Mouse (Mus musculus) hindbrain, embryonic 10.5 days (tissue): ENCODE measurements at regions not wholly inside any gene's neighbourhood (a gene's known extent, or its start where the extent isn't known, plus 50 kb on each side); places are given as distances from the start of the nearest gene placed in this dataset.
A peak's percentile ranks its signal among the peaks of the same experiment; 100 is the strongest.

ENCODE experiments used
- DNase-seq: peaks from one replicate; pipeline ENCODE4 v3.0.0-alpha.2; 2017; ENCODE audit warnings: low spot score
- H3K27ac ChIP-seq: fragments of 300-500 bp; sonication (generic); 2 replicates; pipeline ENCODE4 v1.5.1; 2016; ENCODE audit warnings: mild to moderate bottlenecking, moderate library complexity
- H3K27me3 ChIP-seq: fragments of 300-500 bp; sonication (generic); 2 replicates; pipeline ENCODE4 v1.6.1; 2016; ENCODE audit warnings: mild to moderate bottlenecking; ENCODE audit not compliant: poor library complexity, insufficient read depth, severe bottlenecking
- H3K36me3 ChIP-seq: fragments of 300-500 bp; sonication (generic); 2 replicates; pipeline ENCODE4 v1.6.1; 2016; ENCODE audit warnings: mild to moderate bottlenecking, moderate library complexity
- H3K4me1 ChIP-seq: fragments of 300-500 bp; sonication (generic); replicated peaks from 2 replicates; pipeline ENCODE4 v1.6.1; 2016; ENCODE audit warnings: mild to moderate bottlenecking
- H3K4me3 ChIP-seq: fragments of 300-500 bp; sonication (generic); 2 replicates; pipeline ENCODE4 v1.5.1; 2016; ENCODE audit warnings: mild to moderate bottlenecking, moderate library complexity
- H3K9me3 ChIP-seq: fragments of 300-500 bp; sonication (generic); 2 replicates; pipeline ENCODE4 v1.6.1; 2016; ENCODE audit warnings: mild to moderate bottlenecking, moderate library complexity
- WGBS: fragments of 180-500 bp; shearing (Covaris S2); methylation state at CpG from one replicate; pipeline ENCODE4 v1.1.7; 2016; 5-methylcytosine and 5-hydroxymethylcytosine counted together

DNA sequence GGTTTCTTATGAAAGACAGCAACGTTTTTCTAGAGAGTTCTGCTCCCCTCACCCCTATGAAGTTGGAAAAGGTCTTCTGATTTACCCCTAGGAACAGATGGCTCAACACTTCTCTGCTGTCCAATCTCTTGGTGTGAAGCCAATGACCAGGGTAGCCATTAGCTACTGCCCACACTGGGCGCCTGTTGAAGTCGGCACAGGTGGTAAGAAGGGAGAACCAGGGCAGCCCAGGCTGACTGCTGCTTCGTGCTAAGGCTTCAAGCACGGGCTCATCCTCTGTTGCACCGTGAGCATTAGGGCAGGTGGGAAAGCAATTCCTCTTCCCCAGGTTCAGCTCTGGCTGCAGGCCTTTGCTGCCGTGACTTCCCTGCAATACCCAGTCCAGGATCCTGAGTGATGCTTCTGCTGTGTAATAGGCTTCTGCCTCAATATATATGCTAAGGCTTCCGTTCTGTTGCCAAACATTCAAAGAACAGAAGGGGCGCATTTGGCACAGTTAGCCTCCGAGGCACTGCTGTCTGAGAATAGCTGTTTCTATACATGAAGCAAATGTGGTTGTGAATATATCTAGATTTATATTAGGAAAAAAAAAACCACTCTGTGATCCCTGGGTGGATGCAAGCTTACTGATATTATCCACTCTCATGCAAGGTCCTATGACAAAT, 76.4 kb upstream of the Atp5g3 start:
- H3K4me1 ChIP-seq, result peaks cover 17% of the 10 kb centered on the region
- H3K9me3 ChIP-seq, result no peaks in the 10 kb centered on the region
- no peaks in the 10 kb centered on the region for H3K36me3 ChIP-seq
- no peak overlapping the region for H3K4me3 ChIP-seq
- no peak for DNase-seq
- H3K27ac ChIP-seq, result no peak overlapping the region
- 92% methylated on average over 10 of the region's 10 CpGs for WGBS
- 0 out of 2 replicates have a peak, but pooled peaks cover 1% of the 10 kb centered on the region for H3K27me3 ChIP-seq

- no peaks in the 10 kb centered on the region for H3K9me3 ChIP-seq
- DNase-seq, result no peak
- 79% methylated on average over 6 of the region's 6 CpGs for WGBS
- no peak overlapping the region for H3K27ac ChIP-seq
- H3K27me3 ChIP-seq, result peaks cover 3% of the 10 kb centered on the region; the same call in 1 of the 2 replicates
- no peaks in the 10 kb centered on the region for H3K36me3 ChIP-seq
- no peak overlapping the region for H3K4me3 ChIP-seq
- H3K4me1 ChIP-seq, result 0 out of 2 replicates have a peak, but pooled peaks cover 1% of the 10 kb centered on the region
These were observed 74.8 kb upstream of the Atp5g3 start for GRCm38 (mm10) chr2:73985911-73986250.

DNA sequence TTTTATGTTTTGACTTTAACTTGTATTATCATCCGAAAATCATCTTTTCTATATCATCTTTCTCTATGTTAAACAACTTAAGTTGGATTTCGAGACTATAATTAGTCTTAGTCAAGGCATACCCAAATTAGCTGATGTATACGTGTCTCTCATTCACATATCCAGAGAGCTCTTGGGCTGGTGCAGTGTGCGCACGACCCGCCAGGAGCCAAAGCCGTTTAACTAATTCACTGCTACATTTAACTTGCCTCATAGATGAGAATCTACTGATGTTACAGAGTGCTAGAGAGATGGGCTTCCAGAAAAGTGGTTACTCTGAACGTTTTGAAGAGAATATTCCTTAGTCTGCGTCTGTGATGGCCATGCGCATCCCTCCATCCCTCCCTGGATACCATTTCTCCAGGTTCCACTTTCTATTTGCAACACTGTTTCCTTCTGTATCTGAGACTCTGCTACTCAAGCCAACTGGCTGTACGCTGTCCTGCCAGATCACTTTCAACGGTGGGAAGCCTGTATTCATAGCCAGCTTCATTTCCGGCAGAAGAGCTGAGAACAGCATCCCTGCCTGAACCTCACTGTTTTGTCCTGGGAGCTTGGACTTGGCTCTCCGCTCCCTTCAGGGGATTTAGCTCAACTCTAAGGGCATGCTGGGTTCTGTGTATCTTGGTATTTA, 74.2 kb upstream of the Atp5g3 start:
- Histone ChIP-seq H3K27me3 (peaks cover 3% of the 10 kb centered on the region; the same call in 1 of the 2 replicates), H3K4me3 (no peak overlapping the region), H3K36me3 (no peaks in the 10 kb centered on the region), H3K4me1 (no peaks in the 10 kb centered on the region), H3K9me3 (no peaks in the 10 kb centered on the region), H3K27ac (no peak overlapping the region)
- no peak for DNase-seq
- WGBS, result 86% methylated on average over 14 of the region's 14 CpGs

- no peak overlapping the region for H3K4me3 ChIP-seq
- H3K27ac ChIP-seq, result no peak overlapping the region
- H3K36me3 ChIP-seq, result no peaks in the 10 kb centered on the region
- no peak for DNase-seq
- WGBS, result 50% methylated on average over 4 of the region's 4 CpGs
- no peaks in the 10 kb centered on the region for H3K9me3 ChIP-seq
- no peaks in the 10 kb centered on the region for H3K4me1 ChIP-seq
- peaks cover 3% of the 10 kb centered on the region; the same call in 1 of the 2 replicates for H3K27me3 ChIP-seq
These were observed 72.0 kb upstream of the Atp5g3 start for GRCm38 (mm10) chr2:73983166-73983565.

DNA sequence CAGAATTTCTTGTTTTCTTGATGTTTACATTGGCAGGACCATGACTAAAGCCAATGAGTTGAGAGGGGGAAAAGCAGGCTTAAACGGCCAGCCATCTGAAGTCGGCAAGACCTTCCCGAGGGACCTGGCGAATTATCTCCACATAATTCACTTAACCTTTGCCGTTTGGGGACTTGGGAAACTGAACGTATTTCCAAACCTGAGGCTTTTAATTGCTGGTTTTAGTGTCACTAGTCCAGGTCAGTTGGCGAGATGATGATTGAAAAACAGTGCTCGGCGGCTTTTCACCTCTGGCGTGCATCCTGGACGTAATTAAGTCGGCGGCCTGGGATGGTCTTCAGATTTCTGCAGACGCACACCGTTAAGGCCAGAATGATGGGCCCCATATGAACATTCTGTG, 66.9 kb upstream of the Atp5g3 start:
- Histone ChIP-seq H3K9me3 (no peaks in the 10 kb centered on the region), H3K4me3 (no peak overlapping the region), H3K27me3 (peaks cover 3% of the 10 kb centered on the region; the same call in 1 of the 2 replicates), H3K27ac (no peak overlapping the region), H3K4me1 (0 out of 2 replicates have a peak, but pooled peaks cover 3% of the 10 kb centered on the region), H3K36me3 (no peaks in the 10 kb centered on the region)
- no peak for DNase-seq
- 67% methylated on average over 15 of the region's 15 CpGs for WGBS

DNA sequence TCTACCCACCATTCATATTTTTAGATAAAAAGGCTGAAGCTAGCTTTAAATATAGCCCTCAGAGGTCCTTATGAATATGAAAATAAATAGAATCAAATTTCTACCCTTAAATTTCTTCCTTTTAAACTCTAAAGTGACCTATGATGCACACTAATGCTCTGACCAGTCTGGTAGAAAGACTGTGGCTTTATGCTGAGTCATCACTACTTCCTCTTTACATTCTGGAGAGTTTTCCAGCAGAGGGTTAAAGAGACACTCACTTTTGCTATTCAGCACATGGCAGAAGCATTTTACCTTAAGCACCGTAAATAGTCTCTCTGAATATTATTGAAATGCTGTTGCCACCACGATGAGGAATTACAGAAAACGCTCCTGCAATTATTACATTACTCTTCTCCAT, 62.6 kb upstream of the Atp5g3 start:
- Histone ChIP-seq H3K27ac (no peak overlapping the region), H3K4me3 (no peak overlapping the region), H3K9me3 (no peaks in the 10 kb centered on the region), H3K36me3 (no peaks in the 10 kb centered on the region), H3K4me1 (0 out of 2 replicates have a peak, but pooled peaks cover 3% of the 10 kb centered on the region), H3K27me3 (no peaks in the 10 kb centered on the region)
- DNase-seq, result no peak
- WGBS, result 83% methylated on average over 3 of the region's 3 CpGs

DNA sequence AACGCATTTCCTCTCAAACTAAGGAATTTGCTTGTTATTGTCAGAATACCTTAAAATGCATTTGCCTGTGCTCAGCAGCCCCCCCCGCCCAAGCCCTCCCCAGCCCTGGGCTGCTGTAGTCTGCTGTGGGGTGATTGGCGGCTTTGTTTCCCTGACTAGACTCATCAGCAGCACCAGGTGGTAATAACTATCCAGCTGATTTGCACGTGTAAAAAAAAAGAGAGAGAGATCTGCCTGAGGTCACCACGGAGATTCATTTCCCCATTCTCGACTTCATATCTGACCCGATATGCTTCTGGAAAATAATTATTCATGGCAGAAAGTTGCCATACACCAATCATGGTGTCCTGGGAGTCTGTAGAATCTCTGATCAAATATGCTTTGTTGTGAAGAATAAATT, 56.5 kb upstream of the Atp5g3 start:
- H3K4me3 ChIP-seq, result no peak overlapping the region
- no peaks in the 10 kb centered on the region for H3K36me3 ChIP-seq
- H3K9me3 ChIP-seq, result no peaks in the 10 kb centered on the region
- no peak overlapping the region for H3K27ac ChIP-seq
- peaks cover 6% of the 10 kb centered on the region; the same call in 1 of the 2 replicates for H3K4me1 ChIP-seq
- H3K27me3 ChIP-seq, result no peaks in the 10 kb centered on the region
- WGBS, result 74% methylated on average over 7 of the region's 7 CpGs
- no peak for DNase-seq

DNA sequence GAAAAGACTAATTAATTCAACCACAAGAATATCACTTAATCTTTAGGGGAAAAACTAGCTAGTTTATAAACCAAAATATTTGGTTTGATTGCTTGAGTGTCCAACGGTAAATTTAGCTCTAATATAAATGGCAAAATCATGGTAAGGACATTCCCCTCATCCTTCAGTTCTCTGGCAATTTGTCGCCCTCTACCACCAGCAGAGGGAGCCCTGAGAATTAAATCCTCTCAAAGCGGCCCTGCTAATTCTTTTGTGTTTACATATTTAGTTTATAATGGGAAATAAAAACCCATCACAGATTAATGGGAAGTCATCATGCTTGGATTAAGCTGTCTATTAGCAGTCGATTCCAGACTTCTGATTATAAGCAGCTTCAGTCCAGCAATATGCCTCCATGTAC, 54.5 kb upstream of the Atp5g3 start:
- no peak overlapping the region for H3K4me3 ChIP-seq
- H3K4me1 ChIP-seq, result peaks cover 6% of the 10 kb centered on the region; the same call in 1 of the 2 replicates
- H3K27ac ChIP-seq, result no peak overlapping the region
- no peaks in the 10 kb centered on the region for H3K27me3 ChIP-seq
- 19% methylated on average over 4 of the region's 4 CpGs for WGBS
- DNase-seq, result peak; percentile 38
- H3K36me3 ChIP-seq, result no peaks in the 10 kb centered on the region
- H3K9me3 ChIP-seq, result no peaks in the 10 kb centered on the region
